Mouse (Mus musculus) retina, adult 2 months (tissue): ENCODE results near the gene Rnf222.
A peak's percentile ranks its signal among the peaks of the same experiment; 100 is the strongest.

Experiments used
- DNase-seq: peaks from one replicate; pipeline ENCODE4 v3.0.0-alpha.2; 2012; ENCODE audit warnings: low read depth, low spot score

Gene Rnf222

DNA sequence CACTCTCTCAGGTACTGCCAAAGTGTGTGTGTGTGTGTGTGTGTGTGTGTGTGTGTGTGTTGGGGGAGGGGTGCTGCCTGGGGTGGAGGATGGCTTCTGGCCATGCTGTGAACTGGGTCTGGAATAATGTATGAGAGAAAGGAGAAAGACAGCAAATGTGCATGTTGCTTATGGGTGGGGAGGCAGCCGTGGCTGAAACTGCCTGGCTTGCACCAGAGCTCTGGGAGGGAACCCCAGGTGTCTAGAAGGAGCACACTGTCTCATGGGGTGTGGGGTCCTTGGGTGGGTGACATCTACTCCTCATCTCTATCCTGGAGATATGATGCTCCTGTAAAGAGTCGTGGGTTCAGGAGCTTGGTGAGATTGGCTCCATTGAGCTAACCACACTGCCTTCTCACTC, 300 bp downstream of the Rnf222 start:
- no peak for DNase-seq

DNA sequence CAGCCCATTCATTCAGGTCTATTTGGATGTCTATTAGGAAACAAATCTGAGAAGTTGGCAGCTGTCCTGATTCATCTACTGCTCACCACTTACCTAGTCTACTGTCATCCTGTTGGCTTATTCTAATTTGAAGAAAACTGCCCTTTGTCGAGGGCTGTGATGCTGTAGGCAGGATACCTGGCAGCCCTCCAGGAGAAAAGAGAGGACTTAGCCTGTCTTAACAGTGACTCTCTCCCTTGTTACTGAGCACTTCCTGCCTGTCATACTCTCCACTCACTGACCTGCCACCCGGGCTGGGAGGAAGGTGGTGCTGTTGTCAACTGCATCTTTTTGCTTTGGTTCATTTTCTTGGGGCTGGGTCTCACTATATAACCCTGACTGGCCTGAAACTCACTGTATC, 2.3 kb downstream of the Rnf222 start:
- no peak for DNase-seq

- no peak for DNase-seq
These were observed 3.5 kb downstream of the Rnf222 start for GRCm38 (mm10) chr11:68891823-68892222.

DNA sequence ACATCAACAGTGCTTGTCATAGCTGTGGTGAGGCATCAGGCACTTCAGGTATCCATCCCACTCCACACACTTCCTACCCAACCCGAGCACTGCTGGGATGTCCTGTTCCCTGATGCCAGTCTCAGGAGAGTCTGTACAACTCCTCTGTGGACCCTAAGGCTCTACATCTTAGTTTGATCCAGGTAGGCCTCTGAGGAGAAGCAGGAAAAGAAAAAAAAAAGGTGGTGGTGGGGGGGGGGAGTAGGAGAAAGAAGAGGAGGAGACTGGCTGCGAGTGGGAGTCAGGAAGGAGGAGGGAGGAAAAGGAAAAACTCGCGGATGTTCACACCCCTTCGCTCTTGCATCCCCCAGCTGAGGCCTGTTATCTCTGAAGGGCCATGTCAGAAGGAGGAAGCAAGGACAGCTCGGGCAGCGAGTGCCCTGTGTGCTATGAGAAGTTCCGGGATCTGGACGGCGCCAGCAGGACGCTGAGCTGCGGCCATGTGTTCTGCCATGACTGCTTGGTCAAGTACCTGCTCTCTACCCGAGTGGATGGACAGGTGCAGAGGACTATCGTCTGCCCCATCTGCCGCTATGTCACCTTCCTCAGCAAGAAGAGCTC, 4.0 kb downstream of the Rnf222 start:
- DNase-seq = no peak

- DNase-seq = no peak
These were observed 5.6 kb downstream of the Rnf222 start for GRCm38 (mm10) chr11:68893911-68894464.

DNA sequence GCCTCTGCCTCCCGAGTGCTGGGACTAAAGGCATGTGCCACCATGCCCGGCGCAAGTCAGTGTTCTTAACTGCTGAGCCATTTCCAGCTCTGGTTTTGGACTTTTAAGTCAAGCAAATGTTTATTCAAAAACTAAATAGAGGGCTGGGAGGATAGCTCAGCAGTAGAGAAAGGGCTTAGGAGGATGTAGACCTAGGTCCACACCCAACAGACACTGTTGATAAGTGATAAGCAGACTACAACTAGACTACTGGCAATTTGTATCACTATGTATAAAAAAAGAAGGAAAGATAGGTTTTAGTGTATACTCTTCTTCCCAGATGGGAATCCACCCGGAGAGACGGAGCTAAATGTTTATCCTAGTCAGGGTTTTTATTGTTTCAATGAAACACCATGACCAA, 7.9 kb downstream of the Rnf222 start:
- no peak for DNase-seq

- no peak for DNase-seq
These were observed 8.8 kb downstream of the Rnf222 start for GRCm38 (mm10) chr11:68897120-68897519.

DNA sequence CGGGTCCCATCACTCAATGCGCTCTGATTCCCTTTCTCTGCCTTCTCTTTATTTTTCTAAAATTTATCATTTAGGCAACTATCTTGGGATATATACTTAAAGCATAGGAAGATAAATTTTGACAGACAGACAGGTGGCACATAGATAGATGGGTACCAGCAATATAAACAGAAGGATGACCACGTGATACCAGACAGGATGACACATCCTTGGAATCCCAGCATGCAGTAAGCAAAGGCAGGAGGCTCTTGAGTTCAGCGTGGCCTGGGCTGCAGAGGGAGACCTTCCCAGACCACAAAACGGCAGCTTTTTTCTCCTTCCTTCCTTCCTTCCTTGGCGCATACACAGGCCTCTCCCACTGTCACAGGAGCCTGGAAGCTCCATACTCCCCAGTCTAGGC, 9.5 kb downstream of the Rnf222 start:
- DNase-seq = no peak

GRCm38 (mm10) chr11:68898790-68899189, 10.4 kb downstream of the Rnf222 start:
- no peak for DNase-seq

DNA sequence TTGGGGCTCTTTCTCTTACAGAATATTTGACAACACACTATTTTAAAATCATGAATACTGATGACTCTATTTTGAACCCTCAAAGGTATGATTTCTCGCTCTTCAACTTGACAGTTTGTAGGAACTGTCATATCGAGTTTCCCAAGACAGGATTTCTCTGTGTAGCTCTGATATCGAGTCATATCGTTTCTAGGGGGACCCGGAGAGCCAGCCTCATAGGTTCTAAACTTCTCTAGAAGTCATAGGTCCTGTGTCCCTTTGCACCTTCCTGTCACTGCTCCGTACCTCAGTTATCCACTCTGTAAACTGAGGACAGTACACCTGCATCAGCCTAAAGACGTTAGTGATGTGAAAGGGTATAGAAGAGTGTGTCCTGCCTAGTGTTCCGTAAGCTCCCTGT, 11.5 kb downstream of the Rnf222 start:
- DNase-seq = no peak

GRCm38 (mm10) chr11:68900519-68901350, 12.4 kb downstream of the Rnf222 start:
- no peak for DNase-seq

DNA sequence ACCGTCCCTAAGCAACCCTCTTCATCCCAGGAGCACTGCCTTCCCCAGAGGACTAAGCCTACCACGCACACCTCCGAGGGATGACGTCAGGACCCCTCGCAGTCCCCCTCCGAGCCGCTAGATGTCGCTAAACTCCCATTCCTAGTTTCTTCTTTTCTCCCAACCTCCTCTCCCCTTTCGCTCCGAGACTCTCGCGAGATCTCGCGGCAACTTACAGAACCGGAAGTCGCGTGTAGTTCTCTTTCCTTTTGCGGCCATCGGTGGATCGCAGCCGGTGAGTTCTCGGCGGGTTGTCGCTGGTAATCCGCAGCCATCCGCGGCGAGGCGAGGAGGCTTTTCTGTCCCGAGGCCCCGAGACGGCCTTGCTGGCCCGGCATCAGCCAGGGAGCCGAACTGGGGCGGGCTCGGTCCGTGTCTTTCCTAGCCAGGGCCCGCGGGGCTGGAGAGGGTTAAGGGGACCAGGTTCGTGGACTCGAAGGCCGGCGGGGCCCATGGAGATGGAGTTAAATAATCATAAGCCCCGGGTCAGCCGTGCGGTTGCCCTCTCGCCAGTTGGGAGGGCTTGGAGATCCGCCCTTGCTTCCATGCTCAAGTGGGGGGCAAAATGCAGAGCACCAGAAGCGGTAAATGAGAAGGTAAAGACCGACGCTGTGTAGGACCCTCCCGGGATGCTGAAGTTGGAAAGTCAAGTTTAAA, 13.1 kb downstream of the Rnf222 start, which contains the start of gene Rpl26:
Gene Rpl26, plus strand, starts transcription at position 233 of the 696 bp plus-strand sequence.
- peak; percentile 99 for DNase-seq

DNA sequence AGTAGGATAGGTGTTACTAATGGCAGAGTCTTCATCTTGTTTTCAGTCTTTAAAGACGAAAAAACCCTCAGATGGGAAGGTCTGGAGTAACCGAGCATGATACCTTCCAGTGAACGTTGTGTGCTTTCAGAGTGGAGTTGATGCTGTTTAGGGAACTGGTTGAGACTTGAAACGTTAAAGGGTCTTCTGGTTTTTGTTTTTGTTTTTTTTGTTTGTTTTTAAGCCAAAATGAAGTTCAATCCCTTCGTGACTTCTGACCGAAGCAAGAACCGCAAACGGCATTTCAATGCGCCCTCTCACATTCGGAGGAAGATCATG, 13.7 kb downstream of the Rnf222 start:
- no peak for DNase-seq

DNA sequence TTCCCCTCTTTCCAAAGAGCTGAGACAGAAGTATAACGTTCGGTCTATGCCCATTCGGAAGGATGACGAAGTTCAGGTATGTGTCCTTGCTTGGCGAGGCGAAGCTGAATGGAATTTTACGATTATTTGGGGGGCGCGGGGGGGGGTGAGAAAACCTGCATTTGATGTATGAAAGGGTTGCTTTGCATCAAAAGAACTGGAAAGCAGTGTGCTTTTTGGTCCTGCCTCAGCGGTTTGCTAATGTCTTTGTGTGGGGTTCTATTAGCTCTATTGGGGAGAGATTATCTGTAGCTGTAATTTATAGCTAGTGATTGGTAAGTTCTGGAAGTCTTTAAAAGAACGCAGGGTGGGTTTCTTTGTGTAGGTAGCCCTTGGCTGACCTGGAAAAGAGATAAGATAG, 14.0 kb downstream of the Rnf222 start:
- no peak for DNase-seq

DNA sequence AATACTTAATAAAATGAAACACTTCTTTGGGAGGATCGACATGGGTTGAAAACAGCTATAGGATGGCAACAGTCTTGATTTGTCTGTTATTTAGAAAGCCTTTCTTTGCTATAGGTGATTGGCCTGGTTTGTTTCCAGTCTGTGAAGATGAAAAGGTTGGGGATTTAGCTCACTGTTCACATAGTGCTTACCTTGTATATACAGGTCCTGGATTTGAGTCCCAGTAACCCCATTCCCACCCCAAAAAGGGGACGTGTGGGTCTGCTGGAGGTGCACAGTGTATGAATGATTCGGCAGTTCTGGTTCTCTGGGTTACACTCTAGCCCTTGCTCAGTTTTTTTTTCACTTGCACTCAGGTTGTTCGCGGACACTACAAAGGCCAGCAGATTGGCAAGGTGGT, 14.5 kb downstream of the Rnf222 start:
- DNase-seq = no peak

- DNase-seq = no peak
These were observed 15.4 kb downstream of the Rnf222 start for GRCm38 (mm10) chr11:68903775-68904174.

DNA sequence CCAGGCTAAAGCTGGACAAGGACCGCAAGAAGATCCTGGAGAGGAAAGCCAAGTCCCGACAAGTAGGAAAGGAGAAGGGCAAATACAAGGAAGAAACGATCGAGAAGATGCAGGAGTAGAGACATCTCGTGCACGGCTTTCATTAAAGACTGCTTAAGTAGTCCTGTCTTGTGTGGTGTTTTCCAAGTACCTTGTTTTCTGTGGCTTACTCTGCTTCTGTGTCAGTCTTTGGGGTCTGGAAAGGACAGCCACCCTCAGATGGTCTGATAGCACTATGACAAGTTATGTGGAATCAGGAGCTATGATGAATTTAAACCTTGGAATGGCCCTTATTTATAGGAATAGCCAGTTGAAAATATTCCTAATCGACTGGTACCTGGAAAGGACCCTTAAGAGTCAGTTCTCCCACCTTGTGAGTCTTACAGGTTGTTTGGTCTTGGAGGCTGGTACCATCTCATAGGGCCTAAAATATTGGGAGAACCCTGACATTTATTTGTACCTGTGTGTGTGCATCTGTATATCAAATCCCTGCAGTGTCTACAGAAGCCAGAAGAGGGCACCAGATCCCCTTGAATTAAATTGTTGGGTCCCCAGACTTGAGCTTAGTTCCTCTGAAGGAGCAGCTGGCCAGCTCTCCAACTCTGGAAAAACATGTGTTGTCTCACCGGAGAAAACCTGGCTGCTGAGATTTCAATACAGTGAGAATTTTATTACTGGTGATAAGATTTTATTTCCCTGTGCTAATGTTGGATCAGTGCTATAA, 16.2 kb downstream of the Rnf222 start:
- DNase-seq = peak; percentile 56

GRCm38 (mm10) chr11:68905138-68905531, 16.8 kb downstream of the Rnf222 start:
- DNase-seq = no peak

DNA sequence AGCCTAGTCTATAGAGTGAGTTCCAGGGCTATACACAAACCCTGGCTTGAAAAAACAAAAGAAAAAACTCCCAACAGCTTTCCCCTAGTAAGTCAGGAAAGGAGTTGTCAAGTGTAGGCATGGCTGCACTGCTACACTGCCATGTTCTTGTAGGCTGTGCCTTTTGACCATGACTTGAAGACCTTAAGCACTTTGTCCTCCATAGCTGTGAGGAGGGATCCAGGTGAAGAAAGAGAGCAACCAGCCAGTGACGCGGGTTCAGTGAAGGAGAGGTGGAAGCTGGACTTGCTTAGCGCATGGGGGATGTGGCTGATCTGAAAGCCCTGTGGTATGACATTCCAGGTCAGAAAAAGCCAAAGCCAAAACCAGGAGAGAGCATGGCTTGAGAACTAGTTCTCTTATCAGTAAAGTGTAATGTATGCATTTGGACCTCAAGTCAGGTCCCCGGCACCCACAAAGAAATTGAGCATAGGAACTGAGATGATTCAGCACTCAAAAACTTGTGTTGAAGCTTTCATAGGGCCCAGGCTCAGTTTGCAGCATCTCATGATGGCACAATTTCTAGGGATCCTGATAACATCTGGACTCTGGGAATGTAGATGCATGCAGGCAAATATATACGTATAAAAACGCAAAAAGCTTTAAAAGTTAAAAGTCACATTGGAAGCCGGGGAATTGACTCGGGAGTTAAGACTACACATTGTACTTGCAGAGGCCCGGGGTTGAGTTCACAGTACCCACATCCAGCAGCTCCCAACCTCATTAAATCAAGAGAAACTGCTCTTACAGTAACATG, 17.5 kb downstream of the Rnf222 start:
- DNase-seq = no peak

GRCm38 (mm10) chr11:68906461-68906790, 18.1 kb downstream of the Rnf222 start:
- DNase-seq = no peak

GRCm38 (mm10) chr11:68907251-68907650, 18.9 kb downstream of the Rnf222 start:
- DNase-seq = no peak
